Mouse (Mus musculus): ENCODE measurements around the gene Gng7.

The Gng7 gene

GRCm38 (mm10) chr10:80968106-80968505 is 46.6 kb downstream of the Gng7 start:
- no peak for DNase-seq (ENCODE audit: low spot score in 2 of 2)

GRCm38 (mm10) chr10:80967101-80967656 is 47.6 kb downstream of the Gng7 start:
- no peak for DNase-seq (ENCODE audit: low spot score in 2 of 2)

- no peak for DNase-seq (ENCODE audit: low spot score in 2 of 2)
Observed at GRCm38 (mm10) chr10:80966296-80966695, 48.4 kb downstream of the Gng7 start.

GRCm38 (mm10) chr10:80963031-80963975 is 51.4 kb downstream of the Gng7 start:
- no peak for DNase-seq (ENCODE audit: low spot score in 2 of 2)

GRCm38 (mm10) chr10:80962585-80962984 is 52.2 kb downstream of the Gng7 start:
- DNase-seq (ENCODE audit: low spot score in 2 of 2) = no peak

- peak in 1 of 2 experiments; percentile 58 for DNase-seq (ENCODE audit: low spot score in 2 of 2)
Observed at GRCm38 (mm10) chr10:80962051-80962472, 52.7 kb downstream of the Gng7 start.

GRCm38 (mm10) chr10:80960551-80961508 is 53.9 kb downstream of the Gng7 start:
- DNase-seq (ENCODE audit: low spot score in 2 of 2) = peak; percentile 72 to 73

GRCm38 (mm10) chr10:80958979-80959637 is 55.6 kb downstream of the Gng7 start:
- no peak for DNase-seq (ENCODE audit: low spot score in 2 of 2)

- DNase-seq (ENCODE audit: low spot score in 2 of 2) = no peak
Observed at GRCm38 (mm10) chr10:80957791-80958190, 57.0 kb downstream of the Gng7 start.

- no peak for DNase-seq (ENCODE audit: low spot score in 2 of 2)
Observed at GRCm38 (mm10) chr10:80956901-80957300, 57.8 kb downstream of the Gng7 start.

GRCm38 (mm10) chr10:80956385-80956784 is 58.4 kb downstream of the Gng7 start:
- no peak for DNase-seq (ENCODE audit: low spot score in 2 of 2)

GRCm38 (mm10) chr10:80955536-80955935 is 59.2 kb downstream of the Gng7 start:
- DNase-seq (ENCODE audit: low spot score in 2 of 2) = no peak

- DNase-seq (ENCODE audit: low spot score in 2 of 2) = no peak
Observed at GRCm38 (mm10) chr10:80954843-80955242, 59.9 kb downstream of the Gng7 start.

- no peak for DNase-seq (ENCODE audit: low spot score in 2 of 2)
Observed at GRCm38 (mm10) chr10:80954415-80954814, 60.3 kb downstream of the Gng7 start.

GRCm38 (mm10) chr10:80952449-80952848 is 62.3 kb downstream of the Gng7 start:
- no peak for DNase-seq (ENCODE audit: low spot score in 2 of 2)

- no peak for DNase-seq (ENCODE audit: low spot score in 2 of 2)
Observed at GRCm38 (mm10) chr10:80951761-80952390, 62.9 kb downstream of the Gng7 start.

- DNase-seq (ENCODE audit: low spot score in 2 of 2) = no peak
Observed at GRCm38 (mm10) chr10:80950314-80950713, 64.4 kb downstream of the Gng7 start.

- no peak for DNase-seq (ENCODE audit: low spot score in 2 of 2)
Observed at GRCm38 (mm10) chr10:80949081-80949480, 65.7 kb downstream of the Gng7 start.

- no peak for DNase-seq (ENCODE audit: low spot score in 2 of 2)
Observed at GRCm38 (mm10) chr10:80948570-80948969, 66.2 kb downstream of the Gng7 start.

- DNase-seq (ENCODE audit: low spot score in 2 of 2) = no peak
Observed at GRCm38 (mm10) chr10:80947802-80948201, 66.9 kb downstream of the Gng7 start.

Data from urinary bladder, postnatal 4 days (tissue).